Mouse (Mus musculus) CH12F3 (cell line): ENCODE results near the gene Cypt15.
"Not testable (repeated sequence)": the region's sequence is repeated elsewhere in the genome, so short reads cannot be mapped to it uniquely, and the experiment has no call there.

Experiments
- in situ Hi-C: fragments of 300-500 bp; cut with MboI; formaldehyde crosslinking; loops from 2 replicates; pipeline ENCODE4 v1.14.3; 2020; ENCODE audit warnings: low sequenced_read_pairs

The Cypt15 gene

GRCm38 (mm10) chrX:39345967-39346366 lies at the start of gene Cypt15:
Gene Cypt15 (plus strand): TSS chrX:39346267.
- in situ Hi-C loops = not testable (repeated sequence)

- in situ Hi-C loops = no loop called here
These were observed 24.9 kb downstream of the Cypt15 start for GRCm38 (mm10) chrX:39370932-39371331.

GRCm38 (mm10) chrX:39378830-39379229 lies 32.8 kb downstream of the Cypt15 start:
- in situ Hi-C loops = no loop called here

GRCm38 (mm10) chrX:39383806-39384205 lies 37.7 kb downstream of the Cypt15 start:
- in situ Hi-C loops = no loop called here
